Mouse (Mus musculus): ENCODE data around the gene AA986860. TPM values are rescaled to one million over a fixed set of nuclear protein-coding genes. Genes with fewer than 3 reads are reported as not detected.

AA986860 gene
- polyA plus RNA-seq, 1 experiment from 2014 or later = 1.3 TPM

GRCm38 (mm10) chr1:130738551-130739106, 6.9 kb downstream of the AA986860 start:
- Histone ChIP-seq H3K27me3 (peaks cover 5% of the 10 kb centered on the region; the same call in 1 of the 2 replicates), H3K9me3 (replicated peaks) (no peaks in the 10 kb centered on the region), H3K9ac (no peak overlapping the region), H3K4me2 (replicated peaks) (no peak overlapping the region), H3K36me3 (no peaks in the 10 kb centered on the region), H3K4me1 (no peaks in the 10 kb centered on the region; the same call in 1 of the 2 replicates), H3K27ac (no peak overlapping the region), H3K4me3 (no peak overlapping the region)
- 86% methylated on average over 3 of the region's 3 CpGs for WGBS
- ATAC-seq (ENCODE audit: low FRiP score) = no peak

- H3K9me3 ChIP-seq (replicated peaks) = no peaks in the 10 kb centered on the region
- no peak overlapping the region for H3K4me2 ChIP-seq (replicated peaks)
- peaks cover 5% of the 10 kb centered on the region; the same call in 1 of the 2 replicates for H3K27me3 ChIP-seq
- H3K36me3 ChIP-seq = no peaks in the 10 kb centered on the region
- no peak overlapping the region for H3K4me3 ChIP-seq
- H3K27ac ChIP-seq = no peak overlapping the region
- no peak overlapping the region for H3K9ac ChIP-seq
- no peaks in the 10 kb centered on the region; the same call in 1 of the 2 replicates for H3K4me1 ChIP-seq
- 78% methylated on average over 3 of the region's 3 CpGs for WGBS
- no peak for ATAC-seq (ENCODE audit: low FRiP score)
These were observed 7.9 kb downstream of the AA986860 start for GRCm38 (mm10) chr1:130739636-130740035.

GRCm38 (mm10) chr1:130740227-130740648, 8.5 kb downstream of the AA986860 start:
- Histone ChIP-seq H3K27me3 (peaks cover 5% of the 10 kb centered on the region; the same call in 1 of the 2 replicates), H3K9ac (no peak overlapping the region), H3K36me3 (no peaks in the 10 kb centered on the region), H3K9me3 (replicated peaks) (no peaks in the 10 kb centered on the region), H3K4me3 (no peak overlapping the region), H3K4me2 (replicated peaks) (no peak overlapping the region), H3K4me1 (no peaks in the 10 kb centered on the region; the same call in 1 of the 2 replicates), H3K27ac (no peak overlapping the region)
- 77% methylated on average over 4 of the region's 4 CpGs for WGBS
- ATAC-seq (ENCODE audit: low FRiP score) = no peak

GRCm38 (mm10) chr1:130740781-130741720, 9.3 kb downstream of the AA986860 start:
- WGBS = 63% methylated on average over 15 of the region's 15 CpGs
- ATAC-seq (ENCODE audit: low FRiP score) = peak; percentile 59
- H3K4me1 ChIP-seq = no peaks in the 10 kb centered on the region; the same call in 1 of the 2 replicates
- no peak overlapping the region for H3K9ac ChIP-seq
- H3K4me2 ChIP-seq (replicated peaks) = no peak overlapping the region
- H3K9me3 ChIP-seq (replicated peaks) = no peaks in the 10 kb centered on the region
- no peak overlapping the region for H3K27ac ChIP-seq
- no peak overlapping the region for H3K4me3 ChIP-seq
- H3K27me3 ChIP-seq = peaks cover 5% of the 10 kb centered on the region; the same call in 1 of the 2 replicates
- H3K36me3 ChIP-seq = no peaks in the 10 kb centered on the region

GRCm38 (mm10) chr1:130742201-130742600, 10.4 kb downstream of the AA986860 start:
- Histone ChIP-seq H3K9me3 (replicated peaks) (no peaks in the 10 kb centered on the region), H3K27ac (no peak overlapping the region), H3K4me1 (no peaks in the 10 kb centered on the region; the same call in 1 of the 2 replicates), H3K36me3 (no peaks in the 10 kb centered on the region), H3K27me3 (peaks cover 5% of the 10 kb centered on the region; the same call in 1 of the 2 replicates), H3K4me3 (no peak overlapping the region), H3K9ac (no peak overlapping the region), H3K4me2 (replicated peaks) (no peak overlapping the region)
- 84% methylated on average over 7 of the region's 7 CpGs for WGBS
- no peak for ATAC-seq (ENCODE audit: low FRiP score)

GRCm38 (mm10) chr1:130743775-130744174, 12.0 kb downstream of the AA986860 start:
- H3K4me3 ChIP-seq = no peak overlapping the region
- H3K27ac ChIP-seq = no peak overlapping the region
- ATAC-seq (ENCODE audit: low FRiP score) = no peak
- no peaks in the 10 kb centered on the region for H3K9me3 ChIP-seq (replicated peaks)
- no peaks in the 10 kb centered on the region for H3K27me3 ChIP-seq
- no peaks in the 10 kb centered on the region for H3K36me3 ChIP-seq
- H3K4me2 ChIP-seq (replicated peaks) = no peak overlapping the region
- no peak overlapping the region for H3K9ac ChIP-seq
- 89% methylated on average over 1 of the region's 1 CpGs for WGBS
- H3K4me1 ChIP-seq = no peaks in the 10 kb centered on the region; the same call in 1 of the 2 replicates

GRCm38 (mm10) chr1:130744217-130744616, 12.4 kb downstream of the AA986860 start:
- Histone ChIP-seq H3K27ac (no peak overlapping the region), H3K36me3 (no peaks in the 10 kb centered on the region), H3K9ac (no peak overlapping the region), H3K4me1 (no peaks in the 10 kb centered on the region; the same call in 1 of the 2 replicates), H3K27me3 (no peaks in the 10 kb centered on the region), H3K4me3 (no peak overlapping the region), H3K4me2 (replicated peaks) (no peak overlapping the region), H3K9me3 (replicated peaks) (no peaks in the 10 kb centered on the region)
- WGBS = 76% methylated on average over 2 of the region's 2 CpGs
- no peak for ATAC-seq (ENCODE audit: low FRiP score)

GRCm38 (mm10) chr1:130744961-130745360, 13.2 kb downstream of the AA986860 start:
- 91% methylated on average over 5 of the region's 5 CpGs for WGBS
- Histone ChIP-seq H3K27me3 (no peaks in the 10 kb centered on the region), H3K4me3 (no peak overlapping the region), H3K9ac (no peak overlapping the region), H3K4me2 (replicated peaks) (no peak overlapping the region), H3K27ac (no peak overlapping the region), H3K36me3 (no peaks in the 10 kb centered on the region), H3K9me3 (replicated peaks) (no peaks in the 10 kb centered on the region), H3K4me1 (no peaks in the 10 kb centered on the region; the same call in 1 of the 2 replicates)
- no peak for ATAC-seq (ENCODE audit: low FRiP score)

- H3K27me3 ChIP-seq = no peaks in the 10 kb centered on the region
- ATAC-seq (ENCODE audit: low FRiP score) = no peak
- no peak overlapping the region for H3K27ac ChIP-seq
- no peak overlapping the region for H3K4me2 ChIP-seq (replicated peaks)
- no peak overlapping the region for H3K4me3 ChIP-seq
- H3K9ac ChIP-seq = no peak overlapping the region
- H3K9me3 ChIP-seq (replicated peaks) = no peaks in the 10 kb centered on the region
- 92% methylated on average over 3 of the region's 3 CpGs for WGBS
- no peaks in the 10 kb centered on the region for H3K4me1 ChIP-seq
- H3K36me3 ChIP-seq = no peaks in the 10 kb centered on the region
These were observed 13.8 kb downstream of the AA986860 start for GRCm38 (mm10) chr1:130745591-130745990.

GRCm38 (mm10) chr1:130746819-130747218, 15.0 kb downstream of the AA986860 start:
- 85% methylated on average over 3 of the region's 3 CpGs for WGBS
- Histone ChIP-seq H3K27me3 (no peaks in the 10 kb centered on the region), H3K36me3 (no peaks in the 10 kb centered on the region), H3K4me2 (replicated peaks) (no peak overlapping the region), H3K9me3 (replicated peaks) (no peaks in the 10 kb centered on the region), H3K4me1 (no peaks in the 10 kb centered on the region), H3K4me3 (no peak overlapping the region), H3K27ac (no peak overlapping the region), H3K9ac (no peak overlapping the region)
- no peak for ATAC-seq (ENCODE audit: low FRiP score)

- Histone ChIP-seq H3K4me3 (no peak overlapping the region), H3K27ac (no peak overlapping the region), H3K4me1 (no peaks in the 10 kb centered on the region), H3K4me2 (replicated peaks) (no peak overlapping the region), H3K36me3 (no peaks in the 10 kb centered on the region), H3K27me3 (no peaks in the 10 kb centered on the region), H3K9ac (no peak overlapping the region), H3K9me3 (replicated peaks) (no peaks in the 10 kb centered on the region)
- ATAC-seq (ENCODE audit: low FRiP score) = no peak
- WGBS = 85% methylated on average over 9 of the region's 9 CpGs
These were observed 27.9 kb downstream of the AA986860 start for GRCm38 (mm10) chr1:130759689-130760088.

GRCm38 (mm10) chr1:130761597-130761996, 29.8 kb downstream of the AA986860 start:
- Histone ChIP-seq H3K4me3 (no peak overlapping the region), H3K27ac (no peak overlapping the region), H3K9me3 (replicated peaks) (no peaks in the 10 kb centered on the region), H3K36me3 (no peaks in the 10 kb centered on the region), H3K9ac (no peak overlapping the region), H3K4me1 (no peaks in the 10 kb centered on the region), H3K27me3 (no peaks in the 10 kb centered on the region), H3K4me2 (replicated peaks) (no peak overlapping the region)
- no peak for ATAC-seq (ENCODE audit: low FRiP score)
- 77% methylated on average over 1 of the region's 1 CpGs for WGBS

Data from hindbrain, embryonic 12.5 days (tissue).